Mouse (Mus musculus) heart, embryonic 16.5 days (tissue): ENCODE measurements around the gene Oas1d. TPM values are rescaled to one million over a fixed set of nuclear protein-coding genes. Genes with fewer than 3 reads are reported as not detected.

ENCODE experiments used
- ATAC-seq: fragments of 200-750 bp; cut with Nextera tagmentation; replicated peaks from 2 replicates; pipeline ENCODE4 v1.8.0; 2017; ENCODE audit warnings: moderate number of reproducible peaks; ENCODE audit not compliant: insufficient read depth, low FRiP score; ENCODE audit errors: extremely low read depth
- H3K27ac ChIP-seq: fragments of 300-500 bp; sonication (generic); 2 replicates; pipeline ENCODE4 v1.5.1; 2014; ENCODE audit warnings: mild to moderate bottlenecking, low read length, control low read depth, moderate library complexity
- H3K27me3 ChIP-seq: fragments of 300-500 bp; sonication (generic); 2 replicates; pipeline ENCODE4 v1.6.1; 2014; ENCODE audit warnings: low read length, mixed read lengths; ENCODE audit not compliant: control insufficient read depth, insufficient read depth
- H3K36me3 ChIP-seq: fragments of 300-500 bp; sonication (generic); 2 replicates; pipeline ENCODE4 v1.6.1; 2014; ENCODE audit not compliant: control insufficient read depth, insufficient read depth
- H3K4me1 ChIP-seq: fragments of 300-500 bp; sonication (generic); 2 replicates; pipeline ENCODE4 v1.6.1; 2014; ENCODE audit warnings: low read length, mixed read lengths; ENCODE audit not compliant: control insufficient read depth, insufficient read depth
- H3K4me2 ChIP-seq: fragments of 300-500 bp; sonication (generic); 2 replicates; pipeline ENCODE4 v1.6.1; 2014; ENCODE audit warnings: low read depth, mild to moderate bottlenecking, control low read depth, low read length
- H3K4me3 ChIP-seq: fragments of 300-500 bp; sonication (generic); 2 replicates; pipeline ENCODE4 v1.5.1; 2014; ENCODE audit warnings: mild to moderate bottlenecking, control low read depth, low read length
- H3K9ac ChIP-seq: fragments of 300-500 bp; sonication (generic); 2 replicates; pipeline ENCODE4 v1.6.1; 2014; ENCODE audit warnings: low read length, control low read depth
- H3K9me3 ChIP-seq: fragments of 300-500 bp; sonication (generic); replicated peaks from 2 replicates; pipeline ENCODE4 v1.6.1; 2016; ENCODE audit warnings: low read length; ENCODE audit not compliant: control insufficient read depth
- WGBS: fragments of 180-500 bp; shearing (Covaris S2); extraction: QIAGEN DNeasy Blood & Tissue Kit; methylation state at CpG from one replicate; pipeline ENCODE4 v1.1.7; 2014; 5-methylcytosine and 5-hydroxymethylcytosine counted together
- polyA plus RNA-seq: library from polyadenylated mRNA; unstranded; fragments of >200 nt; fragmentation: Nextera tagmentation; extraction: Ambion mirVana; gene quantifications from 2 replicates; pipeline ENCODE4 v1.2.1, GENCODE M21; 2015

Oas1d gene
- polyA plus RNA-seq, 1 experiment from 2014 or later = 0.09 TPM

DNA sequence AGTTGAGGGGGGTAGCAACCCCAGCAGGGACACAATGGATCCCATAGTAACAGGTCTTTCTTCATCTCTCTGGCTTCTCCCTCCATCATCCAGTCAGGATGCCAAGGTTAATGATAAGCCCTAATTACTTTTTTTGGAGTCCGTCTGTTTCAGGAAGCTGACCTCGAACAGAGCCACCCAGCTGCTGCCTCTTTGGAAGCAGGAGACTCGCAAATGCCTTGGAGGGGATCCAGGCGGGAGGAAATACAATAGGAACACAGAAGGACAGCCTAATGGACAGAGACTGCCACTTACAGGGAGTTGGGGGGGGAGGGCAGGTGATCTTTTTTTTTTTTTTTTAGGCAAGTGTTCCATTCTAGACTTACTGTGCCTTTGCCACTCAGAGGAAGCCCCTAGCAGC, 55.4 kb downstream of the Oas1d start:
- no peaks in the 10 kb centered on the region for H3K4me1 ChIP-seq
- no peak for ATAC-seq
- H3K36me3 ChIP-seq = no peaks in the 10 kb centered on the region
- H3K9me3 ChIP-seq = no peaks in the 10 kb centered on the region
- H3K27ac ChIP-seq = no peak overlapping the region
- no peaks in the 10 kb centered on the region for H3K27me3 ChIP-seq
- WGBS = 34% methylated on average over 4 of the region's 4 CpGs
- H3K4me3 ChIP-seq = no peak overlapping the region
- H3K4me2 ChIP-seq = no peak overlapping the region
- H3K9ac ChIP-seq = no peak overlapping the region

Other genes with a start within 250 kb of the Oas1d start
- gene Dtx1, start 202.6 kb upstream of the Oas1d start, polyA plus RNA-seq = 6.7 and 11.2 TPM in 2 replicates
- gene Oas2, start 164.7 kb upstream of the Oas1d start, polyA plus RNA-seq = 0.22 and 0.46 TPM in 2 replicates
- 0.59 and 0.80 TPM in 2 replicates for gene Oas3, start 136.9 kb upstream of the Oas1d start, polyA plus RNA-seq
- not detected in 2 replicates for gene Oas1e, start 119.0 kb upstream of the Oas1d start, polyA plus RNA-seq
- 0.60 and 0.77 TPM in 2 replicates for gene Oas1c, start 102.0 kb upstream of the Oas1d start, polyA plus RNA-seq
- 0.12 TPM in 1 of 2 replicates, not detected in the other for gene Oas1f, start 67.2 kb upstream of the Oas1d start, polyA plus RNA-seq
- not detected in 2 replicates for gene Oas1h, start 53.1 kb upstream of the Oas1d start, polyA plus RNA-seq
- 0.67 and 0.85 TPM in 2 replicates for gene Oas1g, start 26.9 kb upstream of the Oas1d start, polyA plus RNA-seq
- gene Oas1a, start 7.0 kb upstream of the Oas1d start, polyA plus RNA-seq = 1.6 and 2.4 TPM in 2 replicates
- gene Rph3a, start 95.6 kb downstream of the Oas1d start, polyA plus RNA-seq = not detected in 2 replicates